8 mouse cellular contexts compared by ENCODE assay signal in genomic region chr9:64903386-64903785, GRCm38 (mm10). TPM values are rescaled to one million over a fixed set of nuclear protein-coding genes. Genes with fewer than 3 reads are reported as not detected.
DNase-seq lines count a peak whose midpoint lies in the region; TF ChIP-seq lines count a peak whose summit lies in the region.
"Had no signal": no experiment of that assay in that cellular context is flagged by ENCODE, and none has a peak within 500 bp of the region (broad histone marks: within the 10 kb centered on the region; RNA-seq: fewer than 3 reads in every experiment).

No protein-coding gene starts in this region.

- peak; percentile 96 for TF ChIP-seq CTCF in gastrocnemius, adult 2 months (IDR thresholded peaks at IDR 0.05)
- peak; percentile 63; the same call in 1 of the 2 replicates for TF ChIP-seq CTCF in spleen, adult 2 months (IDR thresholded peaks at IDR 0.05; ENCODE audit: extremely low read depth, insufficient read depth, insufficient read length, insufficient replicate concordance)

- DNase-seq in CD4-positive, CD25-positive, alpha-beta regulatory T cell, adult 2 months (ENCODE audit: low read depth, low spot score), result peak; percentile 86
- peak; percentile 53 for DNase-seq in MEL-GATA-1-ER (ENCODE audit: extremely low read depth, low read depth)
- peak; percentile 75 for DNase-seq in cerebellum, adult 8-10 months
- DNase-seq in gastrocnemius, adult 2 months, result peak; percentile 74
- DNase-seq in layer of hippocampus, adult 11-12 months (ENCODE audit: low spot score), result peak; percentile 84
- DNase-seq in lung, postnatal 25 days (ENCODE audit: low spot score), result peak; percentile 74
- peak; percentile 49 to 68 for DNase-seq in spleen, adult 2 months (ENCODE audit: low read depth in 1 of 2, low spot score in 2 of 2)

- H3K36me3 ChIP-seq in spleen, adult 2 months (ENCODE audit: control insufficient read depth, insufficient read depth, low read length), result peaks cover 41% of the 10 kb centered on the region

- no peaks in the 10 kb centered on the region for H3K4me1 ChIP-seq in spleen, adult 2 months (ENCODE audit: control insufficient read depth, insufficient read depth, insufficient read length)
- H3K4me1 ChIP-seq: limb, embryonic 12.5 days had no signal

- H3K27ac ChIP-seq in gastrocnemius, adult 2 months, result no peak overlapping the region
- no peak overlapping the region for H3K27ac ChIP-seq in spleen, adult 2 months (ENCODE audit: insufficient read depth, low read length)
- H3K27ac ChIP-seq: limb, embryonic 12.5 days had no signal

- 74% methylated on average over 3 of the region's 3 CpGs for WGBS in spleen, adult 2 months

- H3K4me3 ChIP-seq in gastrocnemius, adult 2 months, result no peak overlapping the region
- no peak overlapping the region for H3K4me3 ChIP-seq in spleen, adult 2 months (ENCODE audit: extremely low read depth, insufficient read depth, insufficient read length)
- H3K4me3 ChIP-seq: limb, embryonic 12.5 days had no signal

- no peaks in the 10 kb centered on the region for H3K27me3 ChIP-seq in spleen, adult 2 months (ENCODE audit: control insufficient read depth, insufficient read depth, low read length)
- H3K27me3 ChIP-seq: limb, embryonic 12.5 days had no signal

- intact Hi-C loops in gastrocnemius, adult 2 months (cut with DNase I), result loop anchor here (2.0 to 5.0 kb wide), 3 partner anchors 59 to 556 kb away; partner anchors contain the start of gene Ints14

- no peak for TF ChIP-seq POLR2A in spleen, adult 2 months (IDR thresholded peaks at IDR 0.05; ENCODE audit: low read depth, low read length)

RNA-seq across cellular contexts. Expression of gene Slc24a1, which starts 48.0 kb away (rescaled TPM):
- not detected for total RNA-seq in gastrocnemius, adult 2 months (2021)
- polyA plus RNA-seq in spleen, adult 2 months (2012; rRNA removed), result not detected in 2 replicates

RNA-seq across cellular contexts. Expression of gene Ints14, which starts 57.3 kb away (rescaled TPM):
- total RNA-seq in gastrocnemius, adult 2 months (2021), result 10 to 100 TPM; 16.9 to 17.5 TPM
- 9.2 and 9.6 TPM in 2 replicates for polyA plus RNA-seq in spleen, adult 2 months (2012; rRNA removed)
